Mouse (Mus musculus): ENCODE data around the gene Itgb2. TPM values are rescaled to one million over a fixed set of nuclear protein-coding genes. Genes with fewer than 3 reads are reported as not detected.

Itgb2 gene
- polyA plus RNA-seq, 1 experiment from 2014 or later = 23.1 TPM

DNA sequence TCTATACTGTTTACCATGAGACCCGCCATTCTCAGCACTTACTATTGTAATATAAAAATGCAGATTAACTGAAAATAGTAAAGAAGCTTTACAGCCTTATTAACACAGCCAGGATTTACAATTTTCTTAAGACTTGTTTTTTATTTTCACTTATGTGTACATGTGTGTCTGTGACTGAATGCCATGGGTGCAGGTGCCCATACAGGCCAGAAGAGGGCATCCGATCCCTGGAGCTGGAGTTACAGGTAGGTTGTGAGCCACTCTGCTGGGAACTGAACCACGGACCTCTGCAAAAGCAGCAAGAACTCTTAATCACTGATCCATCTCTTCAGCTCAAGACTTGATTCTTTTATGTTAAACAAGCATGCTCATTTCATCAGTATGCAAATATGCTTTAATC lies 37.2 kb upstream of the Itgb2 start:
- peaks cover 54% of the 10 kb centered on the region for H3K36me3 ChIP-seq (replicated peaks; ENCODE audit: insufficient read depth, low read length)
- ATAC-seq = no peak
- WGBS (ENCODE audit: insufficient replicate concordance) = 87% methylated on average over 3 of the region's 3 CpGs

DNA sequence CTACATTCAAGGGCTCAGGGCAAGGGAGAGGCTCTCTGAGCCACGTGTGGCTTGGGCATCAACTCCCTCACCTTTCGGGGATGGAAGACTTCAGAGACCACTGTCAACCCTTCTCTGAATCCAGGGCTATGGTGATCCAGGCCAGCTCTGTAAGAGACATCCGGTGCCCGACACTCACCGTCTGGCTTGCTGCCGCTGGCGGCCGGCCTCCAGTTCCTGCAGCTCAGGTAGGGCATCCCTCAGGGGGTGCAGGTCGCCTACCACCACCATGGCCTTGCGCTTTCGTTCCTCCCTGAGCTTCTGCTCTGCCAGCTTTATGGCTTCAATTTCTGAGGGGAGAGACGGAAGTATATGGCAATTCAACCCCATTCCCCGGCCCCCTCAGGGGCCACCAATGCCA lies 32.9 kb upstream of the Itgb2 start:
- H3K4me3 ChIP-seq (ENCODE audit: low read depth, low read length) = no peak overlapping the region
- H3K9me3 ChIP-seq (ENCODE audit: low read length) = no peaks in the 10 kb centered on the region
- no peak overlapping the region for H3K9ac ChIP-seq (replicated peaks)
- no peak overlapping the region for H3K27ac ChIP-seq (ENCODE audit: low read depth)
- no peaks in the 10 kb centered on the region; the same call in 1 of the 2 replicates for H3K4me1 ChIP-seq (ENCODE audit: insufficient read depth)
- WGBS (ENCODE audit: insufficient replicate concordance) = 89% methylated on average over 13 of the region's 13 CpGs
- DNase-seq (no peak), ATAC-seq (no peak)
- no peaks in the 10 kb centered on the region for H3K27me3 ChIP-seq (ENCODE audit: insufficient read depth, low read length)
- no peak overlapping the region for H3K4me2 ChIP-seq (ENCODE audit: low read depth, low read length)
- peaks cover 40% of the 10 kb centered on the region for H3K36me3 ChIP-seq (replicated peaks; ENCODE audit: insufficient read depth, low read length)
- TF ChIP-seq CTCF (IDR thresholded peaks at IDR 0.05; ENCODE audit: low read depth) = no peak
- TF ChIP-seq EP300 (IDR thresholded peaks at IDR 0.05; ENCODE audit: low read depth) = no peak

More for the DNA sequence above, 37.2 kb upstream of the Itgb2 start:
- no peak overlapping the region for H3K4me3 ChIP-seq (ENCODE audit: low read depth, low read length)
- no peak overlapping the region for H3K9ac ChIP-seq (replicated peaks)
- no peak overlapping the region for H3K27ac ChIP-seq (ENCODE audit: low read depth)
- no peak overlapping the region for H3K4me2 ChIP-seq (ENCODE audit: low read depth, low read length)
- TF ChIP-seq CTCF (IDR thresholded peaks at IDR 0.05; ENCODE audit: low read depth) = 0 out of 2 replicates have a peak, but pooled peaks have one; percentile 21
- no peak for TF ChIP-seq EP300 (IDR thresholded peaks at IDR 0.05; ENCODE audit: low read depth)
- H3K4me1 ChIP-seq (ENCODE audit: insufficient read depth) = no peaks in the 10 kb centered on the region; the same call in 1 of the 2 replicates
- DNase-seq = no peak
- H3K9me3 ChIP-seq (ENCODE audit: low read length) = no peaks in the 10 kb centered on the region
- no peaks in the 10 kb centered on the region for H3K27me3 ChIP-seq (ENCODE audit: insufficient read depth, low read length)

DNA sequence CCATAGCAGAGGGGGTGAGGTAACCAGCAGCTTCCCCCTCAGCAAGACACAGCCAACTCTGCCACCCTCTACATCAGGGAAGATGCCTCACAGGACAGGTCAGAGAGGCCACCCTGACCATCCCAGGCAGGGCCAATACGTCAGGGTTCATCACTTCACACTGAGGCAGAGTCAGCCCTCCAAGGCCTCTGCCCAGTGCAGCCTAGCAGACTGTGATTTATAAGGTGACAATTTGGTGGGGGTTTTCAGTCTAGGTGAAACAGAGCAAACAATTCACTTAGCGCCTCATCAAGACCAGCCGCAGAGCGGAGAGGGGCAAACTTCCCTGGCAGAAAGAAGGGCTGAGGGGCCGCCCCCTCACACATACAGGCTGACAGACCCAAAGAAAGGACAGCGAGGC lies 31.8 kb upstream of the Itgb2 start:
- H3K36me3 ChIP-seq (replicated peaks; ENCODE audit: insufficient read depth, low read length) = peaks cover 43% of the 10 kb centered on the region
- no peak for ATAC-seq
- H3K4me3 ChIP-seq (ENCODE audit: low read depth, low read length) = no peak overlapping the region

DNA sequence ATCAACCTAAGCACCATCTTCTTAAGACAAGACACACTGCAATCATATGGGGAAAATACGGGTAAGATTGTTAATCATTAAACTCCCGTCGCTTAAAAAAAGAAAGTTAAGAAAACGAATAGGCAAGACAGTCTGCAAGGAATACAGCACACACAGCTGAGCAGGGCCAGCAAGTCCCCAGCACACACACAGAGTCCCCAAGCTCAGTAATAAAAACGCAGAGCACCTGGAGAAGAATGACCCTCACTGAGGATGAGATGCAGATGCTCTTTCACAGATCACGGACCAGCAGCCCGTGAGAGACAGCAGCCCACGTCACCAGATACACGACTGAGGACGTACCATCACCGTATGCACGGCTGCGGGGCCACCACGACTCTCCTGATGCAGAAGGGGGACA lies 29.4 kb upstream of the Itgb2 start:
- H3K4me1 ChIP-seq (ENCODE audit: insufficient read depth) = no peaks in the 10 kb centered on the region; the same call in 1 of the 2 replicates
- H3K4me3 ChIP-seq (ENCODE audit: low read depth, low read length) = no peak overlapping the region
- H3K27me3 ChIP-seq (ENCODE audit: insufficient read depth, low read length) = no peaks in the 10 kb centered on the region
- no peak for DNase-seq
- ATAC-seq = no peak
- TF ChIP-seq CTCF (IDR thresholded peaks at IDR 0.05; ENCODE audit: low read depth) (no peak), EP300 (IDR thresholded peaks at IDR 0.05; ENCODE audit: low read depth) (no peak)
- H3K9ac ChIP-seq (replicated peaks) = no peak overlapping the region
- peaks cover 38% of the 10 kb centered on the region for H3K36me3 ChIP-seq (replicated peaks; ENCODE audit: insufficient read depth, low read length)
- H3K9me3 ChIP-seq (ENCODE audit: low read length) = no peaks in the 10 kb centered on the region
- no peak overlapping the region for H3K4me2 ChIP-seq (ENCODE audit: low read depth, low read length)
- 71% methylated on average over 14 of the region's 14 CpGs for WGBS (ENCODE audit: insufficient replicate concordance)
- H3K27ac ChIP-seq (ENCODE audit: low read depth) = no peak overlapping the region

More for the DNA sequence above, 31.8 kb upstream of the Itgb2 start:
- TF ChIP-seq CTCF (IDR thresholded peaks at IDR 0.05; ENCODE audit: low read depth) (no peak), EP300 (IDR thresholded peaks at IDR 0.05; ENCODE audit: low read depth) (no peak)
- Histone ChIP-seq H3K4me2 (ENCODE audit: low read depth, low read length) (no peak overlapping the region), H3K27me3 (ENCODE audit: insufficient read depth, low read length) (no peaks in the 10 kb centered on the region), H3K27ac (ENCODE audit: low read depth) (no peak overlapping the region), H3K9ac (replicated peaks) (no peak overlapping the region), H3K9me3 (ENCODE audit: low read length) (no peaks in the 10 kb centered on the region), H3K4me1 (ENCODE audit: insufficient read depth) (no peaks in the 10 kb centered on the region; the same call in 1 of the 2 replicates)
- 90% methylated on average over 6 of the region's 6 CpGs for WGBS (ENCODE audit: insufficient replicate concordance)
- no peak for DNase-seq

DNA sequence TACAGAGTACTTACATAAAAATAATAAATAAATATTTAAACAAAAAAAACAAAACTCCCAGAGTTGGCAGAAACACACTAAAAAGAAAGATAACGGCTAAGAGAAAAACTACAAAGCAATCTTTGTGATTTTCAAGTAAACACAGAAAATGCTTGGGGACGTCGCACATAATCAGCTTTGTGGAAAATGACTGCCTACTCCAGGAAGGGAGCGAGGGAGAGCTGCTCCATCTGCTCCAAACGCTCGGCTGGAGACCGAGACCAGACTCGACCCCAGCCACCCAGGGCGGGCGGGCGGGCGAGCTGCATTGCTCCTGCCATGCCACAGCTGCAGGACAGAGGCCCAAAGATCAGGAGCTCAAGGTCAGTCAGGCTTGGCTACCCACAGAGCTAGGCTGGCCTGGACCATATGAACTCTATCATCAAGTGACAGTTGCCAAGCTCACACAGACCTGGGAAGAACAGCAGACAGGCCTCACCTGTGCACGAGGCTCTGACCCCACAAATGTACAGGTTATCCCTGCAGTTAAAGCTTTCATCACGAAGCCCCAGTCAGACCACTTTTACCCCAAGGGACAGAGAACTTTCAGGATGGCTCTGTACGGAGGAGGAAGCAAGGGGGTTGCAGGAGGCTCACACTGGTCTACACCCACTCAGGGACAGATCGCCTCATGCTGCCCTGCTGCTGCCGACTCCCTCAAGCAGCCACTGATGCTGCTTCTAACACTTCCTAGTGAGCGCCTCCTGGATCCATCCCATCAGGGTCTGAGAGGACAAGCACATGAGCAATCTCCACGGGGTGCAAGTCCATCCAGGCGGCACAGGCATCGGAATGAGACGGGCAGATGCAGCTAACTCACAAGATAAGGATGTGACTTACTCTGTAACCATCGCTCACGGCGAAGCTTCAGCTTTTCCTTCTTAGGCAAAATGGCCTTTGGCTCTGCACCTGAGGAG lies 26.8 kb upstream of the Itgb2 start:
- no peak overlapping the region for H3K4me2 ChIP-seq (ENCODE audit: low read depth, low read length)
- H3K9me3 ChIP-seq (ENCODE audit: low read length) = no peaks in the 10 kb centered on the region
- ATAC-seq = no peak
- H3K36me3 ChIP-seq (replicated peaks; ENCODE audit: insufficient read depth, low read length) = peaks cover 39% of the 10 kb centered on the region
- H3K4me3 ChIP-seq (ENCODE audit: low read depth, low read length) = no peak overlapping the region
- no peak for DNase-seq
- H3K9ac ChIP-seq (replicated peaks) = no peak overlapping the region
- 90% methylated on average over 25 of the region's 25 CpGs for WGBS (ENCODE audit: insufficient replicate concordance)
- TF ChIP-seq EP300 (IDR thresholded peaks at IDR 0.05; ENCODE audit: low read depth) (no peak), CTCF (IDR thresholded peaks at IDR 0.05; ENCODE audit: low read depth) (no peak)
- H3K27me3 ChIP-seq (ENCODE audit: insufficient read depth, low read length) = no peaks in the 10 kb centered on the region
- H3K4me1 ChIP-seq (ENCODE audit: insufficient read depth) = no peaks in the 10 kb centered on the region
- no peak overlapping the region for H3K27ac ChIP-seq (ENCODE audit: low read depth)

DNA sequence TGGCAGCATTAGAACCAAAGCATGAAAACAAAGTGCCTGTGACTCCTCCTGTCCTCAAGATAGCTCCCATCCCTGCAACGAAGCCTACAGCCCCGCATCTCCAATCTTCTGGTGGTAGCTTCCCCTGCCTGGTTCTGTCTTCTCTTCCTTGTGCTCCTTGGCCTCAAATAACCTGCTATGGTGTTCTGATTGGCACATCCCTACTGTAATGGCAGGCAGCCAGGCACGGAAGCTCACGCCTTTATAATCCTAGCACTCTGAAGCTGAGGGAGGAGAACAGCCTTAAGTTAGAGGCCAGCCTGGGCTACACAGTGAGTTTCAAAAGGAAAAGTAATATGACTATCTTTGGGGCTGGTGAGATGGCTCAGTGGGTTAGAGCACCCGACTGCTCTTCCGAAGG lies 25.9 kb upstream of the Itgb2 start:
- Histone ChIP-seq H3K4me2 (ENCODE audit: low read depth, low read length) (no peak overlapping the region), H3K4me3 (ENCODE audit: low read depth, low read length) (no peak overlapping the region), H3K9me3 (ENCODE audit: low read length) (no peaks in the 10 kb centered on the region), H3K9ac (replicated peaks) (no peak overlapping the region), H3K27ac (ENCODE audit: low read depth) (no peak overlapping the region), H3K36me3 (replicated peaks; ENCODE audit: insufficient read depth, low read length) (peaks cover 41% of the 10 kb centered on the region), H3K4me1 (ENCODE audit: insufficient read depth) (no peaks in the 10 kb centered on the region), H3K27me3 (ENCODE audit: insufficient read depth, low read length) (no peaks in the 10 kb centered on the region)
- 88% methylated on average over 6 of the region's 6 CpGs for WGBS (ENCODE audit: insufficient replicate concordance)
- DNase-seq (no peak), ATAC-seq (no peak)
- no peak for TF ChIP-seq EP300 (IDR thresholded peaks at IDR 0.05; ENCODE audit: low read depth)
- TF ChIP-seq CTCF (IDR thresholded peaks at IDR 0.05; ENCODE audit: low read depth) = no peak
